Mouse (Mus musculus): ENCODE measurements around the gene Eid3. TPM values are rescaled to one million over a fixed set of nuclear protein-coding genes. Genes with fewer than 3 reads are reported as not detected.

Gene Eid3
- total RNA-seq, 2 experiments from 2014 or later, result 0.41 to 0.86 TPM

- intact Hi-C loops (cut with DNase I; ENCODE audit: low total_unique reads), result no loop called here
- peak; percentile 25 for DNase-seq
These were observed 6.9 kb upstream of the Eid3 start for GRCm38 (mm10) chr10:82859533-82859915.

- DNase-seq, result peak; percentile 63
- intact Hi-C loops (cut with DNase I; ENCODE audit: low total_unique reads), result loop anchor here (10.0 kb wide), 1 partner anchor 46 kb away; no protein-coding TSS in a partner anchor
These were observed 6.1 kb upstream of the Eid3 start for GRCm38 (mm10) chr10:82860181-82860928.

- no peak for DNase-seq
- intact Hi-C loops (cut with DNase I; ENCODE audit: low total_unique reads), result loop anchor here (10.0 kb wide), 1 partner anchor 46 kb away; no protein-coding TSS in a partner anchor
These were observed 5.5 kb upstream of the Eid3 start for GRCm38 (mm10) chr10:82860929-82861315.

- intact Hi-C loops (cut with DNase I; ENCODE audit: low total_unique reads), result loop anchor here (10.0 kb wide), 1 partner anchor 48 kb away; no protein-coding TSS in a partner anchor
- no peak for DNase-seq
These were observed 3.2 kb upstream of the Eid3 start for GRCm38 (mm10) chr10:82863106-82863680.

- intact Hi-C loops (cut with DNase I; ENCODE audit: low total_unique reads), result loop anchor here (10.0 kb wide), 1 partner anchor 49 kb away; no protein-coding TSS in a partner anchor
- DNase-seq, result peak; percentile 39
These were observed 2.6 kb upstream of the Eid3 start for GRCm38 (mm10) chr10:82863827-82864226.

GRCm38 (mm10) chr10:82866832-82867231 lies 406 bp downstream of the Eid3 start:
- intact Hi-C loops (cut with DNase I; ENCODE audit: low total_unique reads), result loop anchor here (10.0 kb wide), 1 partner anchor 52 kb away; no protein-coding TSS in a partner anchor
- no peak for DNase-seq

- intact Hi-C loops (cut with DNase I; ENCODE audit: low total_unique reads), result loop anchor here (10.0 kb wide), 1 partner anchor 54 kb away; no protein-coding TSS in a partner anchor
- no peak for DNase-seq
These were observed 2.1 kb downstream of the Eid3 start for GRCm38 (mm10) chr10:82868418-82869086.

GRCm38 (mm10) chr10:82875446-82875845 lies 9.0 kb downstream of the Eid3 start:
- DNase-seq, result no peak
- intact Hi-C loops (cut with DNase I; ENCODE audit: low total_unique reads), result no loop called here

- intact Hi-C loops (cut with DNase I; ENCODE audit: low total_unique reads), result no loop called here
- DNase-seq, result no peak
These were observed 9.8 kb downstream of the Eid3 start for GRCm38 (mm10) chr10:82876076-82876796.

GRCm38 (mm10) chr10:82887354-82887753 lies 20.9 kb downstream of the Eid3 start:
- intact Hi-C loops (cut with DNase I; ENCODE audit: low total_unique reads), result no loop called here
- no peak for DNase-seq

GRCm38 (mm10) chr10:82888576-82888975 lies 22.1 kb downstream of the Eid3 start:
- intact Hi-C loops (cut with DNase I; ENCODE audit: low total_unique reads), result no loop called here
- DNase-seq, result no peak

- peak; percentile 53 for DNase-seq
- intact Hi-C loops (cut with DNase I; ENCODE audit: low total_unique reads), result no loop called here
These were observed 23.1 kb downstream of the Eid3 start for GRCm38 (mm10) chr10:82889447-82889973.

- DNase-seq, result no peak
- intact Hi-C loops (cut with DNase I; ENCODE audit: low total_unique reads), result no loop called here
These were observed 24.5 kb downstream of the Eid3 start for GRCm38 (mm10) chr10:82890936-82891335.

- intact Hi-C loops (cut with DNase I; ENCODE audit: low total_unique reads), result no loop called here
- no peak for DNase-seq
These were observed 25.0 kb downstream of the Eid3 start for GRCm38 (mm10) chr10:82891427-82891826.

GRCm38 (mm10) chr10:82892442-82893055 lies 26.1 kb downstream of the Eid3 start:
- intact Hi-C loops (cut with DNase I; ENCODE audit: low total_unique reads), result no loop called here
- no peak for DNase-seq

GRCm38 (mm10) chr10:82893872-82894650 lies 27.6 kb downstream of the Eid3 start:
- intact Hi-C loops (cut with DNase I; ENCODE audit: low total_unique reads), result no loop called here
- DNase-seq, result no peak

GRCm38 (mm10) chr10:82897936-82898335 lies 31.5 kb downstream of the Eid3 start:
- DNase-seq, result no peak
- intact Hi-C loops (cut with DNase I; ENCODE audit: low total_unique reads), result no loop called here

GRCm38 (mm10) chr10:82898893-82899292 lies 32.5 kb downstream of the Eid3 start:
- DNase-seq, result no peak
- intact Hi-C loops (cut with DNase I; ENCODE audit: low total_unique reads), result no loop called here
